Mouse (Mus musculus) left cerebral cortex, adult 18-20 months (tissue): ENCODE data around the gene Aph1c. TPM values are rescaled to one million over a fixed set of nuclear protein-coding genes. Genes with fewer than 3 reads are reported as not detected.
"Not testable (repeated sequence)": the region's sequence is repeated elsewhere in the genome, so short reads cannot be mapped to it uniquely, and the experiment has no call there.

Source experiments
- DNase-seq, 2 experiments: peaks; one replicate each; pipeline ENCODE4 v3.0.0; 2021 to 2022; ENCODE audit warnings: low spot score in 2 of 2, mixed read lengths in 1 of 2
- total RNA-seq, 2 experiments: library from RNA; stranded (reverse); gene quantifications; 2 replicates each; pipeline ENCODE4 v1.2.3; 2021

Gene Aph1c
- total RNA-seq, 2 experiments from 2014 or later: 6.2 to 7.9 TPM

DNA sequence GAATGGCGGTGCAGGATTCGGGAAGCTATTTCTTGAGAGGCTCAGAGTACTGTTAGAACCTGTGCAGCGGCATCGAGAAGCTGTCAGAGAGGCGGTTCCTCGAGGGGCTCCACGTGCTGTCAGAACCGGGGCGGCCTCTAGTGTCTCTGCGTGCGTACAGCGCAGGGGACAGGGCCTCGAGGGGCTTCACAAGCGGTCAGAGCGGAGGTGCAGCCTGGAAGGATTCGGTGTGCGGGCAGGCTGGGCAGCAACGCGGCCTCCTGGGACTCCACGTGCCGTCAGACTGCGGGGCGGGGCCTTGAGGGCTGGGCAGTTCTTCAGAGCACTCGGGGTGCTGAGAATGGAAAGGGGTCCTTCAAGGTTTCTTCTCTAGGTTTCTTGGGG lies 563 bp upstream of the Aph1c start:
- no peak for DNase-seq

DNA sequence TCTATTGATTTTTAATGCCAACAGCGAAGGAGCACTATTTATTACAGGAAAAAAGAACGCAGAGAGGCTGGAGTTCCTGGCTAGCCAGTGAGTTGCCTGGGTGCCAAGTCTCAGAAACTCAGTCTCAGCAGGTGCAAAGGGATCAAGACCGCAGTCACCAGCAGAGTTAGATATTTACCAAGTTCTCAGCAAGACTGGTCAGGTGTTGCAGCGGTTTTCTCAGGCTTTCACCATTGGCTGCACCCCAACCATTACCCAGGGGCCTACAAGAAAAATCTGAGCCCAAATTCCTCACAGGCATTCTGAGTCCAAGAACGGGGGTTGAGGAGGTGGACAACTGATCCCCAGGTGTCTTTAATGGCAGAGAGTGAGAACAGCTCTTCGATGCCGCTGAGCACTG lies 675 bp downstream of the Aph1c start:
- DNase-seq: no peak

DNA sequence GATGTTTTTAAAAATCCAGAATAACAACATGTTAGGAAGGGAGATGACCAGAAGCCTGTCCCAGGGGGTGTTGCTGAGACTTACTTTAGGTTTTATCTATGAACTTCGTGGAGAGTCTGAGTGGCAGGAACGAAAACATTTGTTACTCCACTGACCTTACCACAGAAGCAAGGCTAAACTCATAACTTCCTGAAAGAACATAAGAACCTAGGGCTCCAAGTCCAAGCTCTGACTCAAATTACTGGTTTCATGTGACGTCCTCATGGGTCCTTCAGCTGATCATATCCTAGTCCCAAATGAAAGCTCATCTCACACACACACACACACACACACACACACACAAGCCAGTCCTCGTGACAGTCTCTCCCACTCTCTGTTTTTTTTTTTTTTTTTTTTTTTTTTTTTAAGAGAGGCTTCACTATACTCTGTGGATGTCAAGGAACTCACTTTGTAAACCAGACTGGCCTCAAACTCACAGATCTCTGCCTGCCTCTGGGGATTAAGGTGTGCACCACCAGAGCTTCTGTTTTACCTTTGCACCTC lies 2.1 kb downstream of the Aph1c start:
- no peak for DNase-seq

DNA sequence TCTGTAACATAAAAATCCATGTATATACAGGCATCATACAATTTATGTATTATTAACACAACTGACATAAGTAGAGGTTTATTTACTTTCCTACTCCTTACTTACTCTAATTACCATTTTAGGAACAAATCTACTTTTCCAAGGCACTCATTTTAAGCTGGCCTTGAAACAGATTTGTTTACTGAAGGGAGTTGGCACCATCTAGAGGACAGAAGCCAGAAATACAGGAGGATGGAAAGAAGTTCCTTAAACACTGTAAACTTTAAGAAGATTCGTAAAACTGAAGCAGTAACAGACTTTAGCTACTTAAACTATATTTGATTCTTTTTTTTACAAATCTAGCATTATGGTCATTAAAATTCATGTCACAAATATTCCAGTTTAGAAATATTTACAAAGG lies 8.5 kb downstream of the Aph1c start:
- peak in 1 of 2 experiments; percentile 39 for DNase-seq

DNA sequence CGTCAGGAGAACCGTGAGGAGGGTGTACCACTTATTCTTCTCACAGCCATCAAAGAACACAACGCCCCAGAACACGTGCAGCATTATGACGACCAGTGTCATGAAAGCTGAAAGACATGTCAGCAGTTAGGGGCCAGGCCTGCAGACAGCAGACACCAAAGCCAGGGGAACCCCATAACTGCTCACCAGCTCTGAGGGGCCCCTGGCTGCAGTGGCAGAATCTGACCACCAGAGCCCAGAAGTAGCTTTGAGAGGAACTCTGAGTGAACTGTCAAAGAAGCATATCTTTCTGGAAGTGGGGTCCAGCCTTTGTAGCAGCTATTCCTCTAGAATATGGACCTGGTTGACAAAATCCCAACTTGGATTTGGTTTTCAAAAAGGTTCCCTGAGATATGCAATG lies 12.3 kb downstream of the Aph1c start:
- not testable (repeated sequence) for DNase-seq

DNA sequence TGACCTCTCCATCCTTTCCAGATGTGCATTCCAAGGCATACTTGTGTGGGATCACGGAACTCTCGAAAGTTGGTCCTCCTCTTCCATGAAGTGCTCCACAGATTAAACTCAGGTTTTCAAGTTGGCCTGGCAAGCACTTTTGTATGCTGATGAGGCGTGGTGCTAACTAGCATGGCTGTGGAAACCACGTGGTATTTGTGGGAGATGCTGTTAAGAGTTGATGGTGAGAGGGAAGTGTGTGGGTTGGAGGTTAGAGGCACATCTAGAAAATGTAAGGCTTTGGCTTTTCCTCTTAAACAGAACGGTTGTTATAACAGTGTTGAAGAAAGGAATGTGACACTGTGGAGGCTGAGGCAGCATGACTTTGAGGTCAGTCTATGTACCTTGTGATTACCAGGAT lies 13.5 kb downstream of the Aph1c start:
- no peak for DNase-seq

DNA sequence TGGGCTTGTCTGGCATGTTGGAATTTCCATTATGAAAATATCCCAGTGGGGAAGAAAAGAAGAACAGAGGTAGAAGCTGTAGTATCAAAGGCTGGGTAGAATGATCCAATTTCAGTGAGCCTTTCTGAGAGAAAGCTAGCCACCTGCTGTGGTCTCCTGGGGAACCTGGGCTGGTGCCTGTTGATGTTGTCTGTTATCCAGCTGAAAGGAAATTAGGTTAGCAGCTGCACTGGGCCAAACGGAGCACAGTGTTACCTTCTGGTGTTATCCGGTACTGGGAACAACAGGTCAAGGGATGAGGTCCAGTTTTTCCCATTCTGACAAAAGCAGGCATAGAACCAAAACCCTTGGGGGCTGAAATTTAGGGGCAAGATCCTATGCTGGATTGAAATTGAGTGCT lies 21.1 kb downstream of the Aph1c start:
- DNase-seq: no peak

DNA sequence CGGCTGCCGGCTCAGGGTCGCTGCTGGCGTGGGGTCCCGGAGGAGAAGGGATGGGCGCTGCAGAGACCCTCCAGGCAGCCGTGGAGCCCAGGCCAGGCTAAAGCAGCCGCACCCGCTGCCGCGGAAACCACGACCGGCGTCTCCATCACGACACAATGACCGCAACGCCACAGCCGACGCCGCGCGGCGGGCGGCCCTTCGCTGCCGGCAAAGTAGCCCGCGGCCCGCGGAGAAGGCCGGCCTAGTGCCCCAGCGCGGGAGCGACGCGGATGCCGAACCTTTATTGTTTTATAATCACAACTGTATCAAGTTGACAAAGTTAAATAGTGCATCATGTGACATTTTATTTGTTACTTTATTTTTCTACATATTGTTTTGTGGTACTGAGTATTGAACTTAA lies 28.6 kb downstream of the Aph1c start:
- not testable (repeated sequence) for DNase-seq

DNA sequence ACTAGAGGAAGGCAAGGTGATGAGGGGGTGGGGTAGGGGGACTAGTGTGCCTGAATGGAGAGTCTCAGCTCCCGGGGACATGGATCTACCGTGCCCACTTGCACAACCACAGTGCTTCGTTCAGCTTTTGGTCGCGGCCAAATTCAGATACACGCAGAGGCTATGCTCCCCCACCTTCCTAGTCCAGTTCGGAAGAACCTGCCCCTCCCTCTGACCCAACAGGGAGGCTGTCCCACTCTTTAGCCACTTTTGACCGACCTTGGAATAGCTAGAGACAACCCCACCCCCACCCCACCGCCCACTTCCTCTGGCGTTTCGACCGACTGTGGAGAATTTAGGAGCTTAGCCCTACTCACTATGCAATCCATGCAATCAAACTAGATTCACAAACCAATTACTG lies 32.6 kb downstream of the Aph1c start:
- DNase-seq: no peak

DNA sequence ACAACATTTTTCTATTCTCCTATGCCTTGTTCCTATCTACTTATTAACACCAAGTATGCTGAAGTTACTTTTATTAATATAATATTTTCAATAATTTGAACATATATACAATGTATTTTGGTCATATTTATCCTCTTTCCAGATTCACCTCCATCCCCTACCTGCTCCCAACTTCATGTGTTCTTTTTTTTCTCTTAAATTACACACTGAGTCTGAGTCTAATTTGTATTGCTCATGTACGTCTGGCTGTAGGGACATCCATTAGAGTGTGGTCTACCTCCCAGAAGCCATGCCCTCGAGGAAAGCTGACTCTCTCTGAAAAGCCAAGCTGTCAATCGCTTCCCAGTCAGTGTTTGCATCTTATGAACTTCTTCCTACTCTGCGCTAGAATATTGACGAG lies 37.8 kb downstream of the Aph1c start, which contains the start of gene Gm10647:
TSS of gene Gm10647 (plus strand) at position 301 of the 400 bp plus-strand sequence.
- no peak for DNase-seq

DNA sequence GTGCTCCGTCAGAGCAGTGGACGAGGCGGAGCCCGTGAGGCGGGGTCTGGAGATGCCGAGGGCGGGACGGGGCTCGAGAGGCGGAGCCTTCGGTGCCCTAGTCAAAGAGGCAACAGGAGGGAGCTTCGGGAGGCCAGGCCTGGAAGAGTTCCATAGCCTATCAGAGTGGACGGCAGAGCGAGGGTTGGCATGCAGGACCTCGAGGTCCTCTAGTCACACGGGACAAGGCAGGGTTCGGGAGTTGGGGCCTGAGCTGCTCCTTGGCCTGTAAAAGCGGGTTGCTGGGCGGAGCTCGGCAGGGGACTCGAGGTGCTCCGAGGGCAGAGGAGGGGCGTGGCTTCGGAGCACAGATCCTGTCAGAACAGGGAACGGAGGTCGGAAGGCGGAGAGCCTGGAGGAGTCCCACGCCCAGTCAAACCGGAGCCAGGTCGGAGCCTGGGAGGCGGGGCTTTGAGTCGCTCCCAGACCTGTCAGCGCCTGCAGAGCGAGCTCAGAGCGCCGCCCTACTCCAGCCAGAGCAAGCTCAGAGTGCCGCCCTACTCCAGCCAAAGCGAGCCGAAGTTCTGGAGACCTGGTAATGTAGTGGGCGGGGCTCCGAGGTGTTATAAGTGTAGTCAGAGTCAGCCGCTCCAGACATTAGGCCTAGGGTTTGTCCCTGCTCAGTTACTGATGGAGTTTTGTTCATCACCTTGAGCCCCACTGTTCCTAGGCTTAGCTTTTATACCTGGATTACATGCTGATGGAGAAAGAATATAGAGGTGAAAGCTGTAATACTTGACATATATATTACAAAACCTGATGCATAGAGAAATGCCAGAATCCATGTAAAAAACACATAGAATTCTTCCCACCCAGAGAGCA lies 38.8 kb downstream of the Aph1c start, which contains the start of gene Aph1b:
TSS of gene Aph1b (minus strand) at position 27 of the 861 bp plus-strand sequence.
- DNase-seq: peak; percentile 91 to 96

DNA sequence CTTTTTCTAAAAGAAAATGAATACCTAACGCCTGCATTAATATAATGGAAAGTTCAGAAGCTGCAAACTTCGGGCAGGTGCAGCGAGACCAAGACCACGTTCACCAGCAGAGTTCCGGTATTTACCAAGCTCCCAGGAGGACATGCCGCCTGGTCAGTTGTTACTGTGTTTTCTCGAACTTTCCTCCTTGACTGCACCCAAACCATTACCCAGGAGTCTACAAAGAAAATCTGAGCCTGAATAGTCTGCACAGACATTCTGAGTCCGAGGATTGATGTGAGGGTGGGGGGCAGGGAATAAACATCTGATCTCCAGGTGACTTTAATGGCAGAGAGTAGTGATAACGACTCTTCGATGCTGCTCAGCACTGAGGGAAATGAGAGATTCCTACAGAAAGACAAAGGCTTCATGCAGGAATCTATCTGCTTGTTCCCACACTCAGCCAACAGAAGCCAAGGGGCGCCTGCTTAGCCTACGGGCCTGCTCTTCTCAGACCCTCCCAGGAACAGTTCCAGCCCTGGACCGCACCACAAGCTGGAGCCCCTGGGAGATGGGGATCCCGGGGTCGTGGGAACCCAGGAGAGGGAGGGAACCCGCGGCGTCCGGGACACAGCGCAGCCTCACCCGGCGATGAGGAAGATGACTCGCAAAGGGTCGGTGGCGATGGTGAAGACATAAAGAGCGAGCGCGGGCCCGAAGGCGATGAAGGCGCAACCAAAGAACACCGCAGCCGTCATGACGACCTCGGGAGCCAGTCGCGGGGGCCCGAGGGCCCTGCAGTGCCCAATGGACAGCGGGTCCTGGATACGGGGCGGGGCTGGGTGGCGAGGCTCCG lies 39.7 kb downstream of the Aph1c start:
- DNase-seq: no peak

DNA sequence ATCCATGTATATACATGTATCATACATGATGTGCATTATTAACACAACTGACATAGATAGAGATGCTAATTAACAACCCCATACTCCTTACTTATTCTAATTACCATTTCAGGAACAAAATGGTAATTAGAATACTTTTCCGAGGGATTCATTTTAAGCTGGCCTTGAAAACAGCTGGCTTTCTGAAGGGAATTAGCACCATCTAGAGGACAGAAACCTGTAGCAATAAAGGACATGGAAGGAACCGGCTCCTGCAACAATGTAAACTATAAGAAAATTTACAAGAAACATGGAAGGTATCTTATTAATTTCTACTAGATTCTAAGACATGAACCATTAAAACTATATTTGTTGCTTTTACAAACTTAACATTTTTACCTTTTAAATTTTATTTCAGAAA lies 46.7 kb downstream of the Aph1c start:
- DNase-seq: peak in 1 of 2 experiments; percentile 13

DNA sequence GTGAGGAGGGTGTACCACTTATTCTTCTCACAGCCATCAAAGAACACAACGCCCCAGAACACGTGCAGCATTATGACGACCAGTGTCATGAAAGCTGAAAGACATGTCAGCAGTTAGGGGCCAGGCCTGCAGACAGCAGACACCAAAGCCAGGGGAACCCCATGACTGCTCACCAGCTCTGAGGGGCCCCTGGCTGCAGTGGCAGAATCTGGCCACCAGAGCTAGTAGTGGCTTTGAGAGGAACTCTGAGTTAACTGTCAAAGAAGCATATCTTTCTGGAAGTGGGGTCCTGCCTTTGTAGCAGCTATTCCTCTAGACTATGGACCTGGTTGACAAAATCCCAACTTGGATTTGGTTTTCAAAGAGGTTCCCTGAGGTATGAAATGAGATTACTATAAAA lies 50.0 kb downstream of the Aph1c start:
- DNase-seq: not testable (repeated sequence)

DNA sequence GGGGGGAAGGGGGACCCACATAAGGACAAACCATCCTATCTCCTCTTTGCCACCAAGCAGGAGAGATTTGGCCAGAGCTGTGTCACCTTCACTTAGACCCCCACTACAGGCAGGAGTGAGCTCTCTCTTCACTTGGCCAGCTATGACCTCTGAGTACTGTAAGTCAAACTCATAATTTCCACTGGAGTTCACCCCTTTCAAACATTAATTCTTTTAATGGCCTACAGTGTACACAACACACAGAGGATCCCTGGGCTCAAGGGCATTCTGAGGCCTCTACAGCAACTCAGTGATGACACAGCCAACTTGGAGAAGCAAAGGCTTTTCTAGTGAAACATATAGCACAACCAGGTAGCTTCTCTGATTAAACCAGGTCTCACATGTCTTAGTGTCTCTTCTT lies 63.8 kb downstream of the Aph1c start:
- DNase-seq: no peak

DNA sequence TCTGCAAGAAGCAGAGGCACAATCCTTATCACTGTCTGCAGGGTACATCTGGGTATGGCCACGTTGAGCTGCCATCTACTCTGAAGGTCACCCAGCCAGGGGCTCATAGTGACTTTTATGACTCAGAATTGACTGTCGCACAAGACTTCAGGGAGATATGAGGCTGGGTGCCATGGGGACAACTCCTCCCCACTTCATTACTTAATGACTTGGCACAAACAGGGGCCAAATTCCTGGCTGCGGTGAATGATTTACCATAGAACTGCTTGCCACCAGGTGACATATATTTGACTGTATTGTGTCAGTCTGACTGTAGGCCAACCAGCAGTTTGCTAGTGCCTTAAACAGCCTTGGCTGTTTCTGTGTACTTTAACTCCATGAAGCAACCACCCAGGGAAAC lies 65.3 kb downstream of the Aph1c start:
- no peak for DNase-seq

DNA sequence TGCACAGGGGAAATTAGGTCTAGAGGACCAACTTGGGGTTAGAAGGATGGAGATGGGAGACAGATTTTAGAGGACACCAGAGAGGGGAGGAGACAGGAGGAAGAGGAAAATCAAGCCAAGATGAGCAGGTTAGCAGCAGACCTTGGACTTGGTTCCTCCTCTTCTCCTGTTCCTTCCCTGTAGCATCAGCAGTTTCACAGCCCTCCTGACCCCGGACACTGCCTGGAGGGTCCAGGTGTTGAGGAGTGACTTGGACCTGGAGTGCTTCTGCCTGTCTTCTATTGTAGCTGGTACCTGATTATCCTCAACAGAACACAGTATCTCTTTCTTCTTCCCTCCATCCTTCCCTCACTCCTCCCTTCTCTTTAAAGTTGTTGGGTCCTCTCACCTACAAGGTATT lies 65.8 kb downstream of the Aph1c start:
- DNase-seq: no peak

Other genes starting within 250 kb of the Aph1c start
- gene Usp3, start 241.6 kb downstream of the Aph1c start, total RNA-seq: 10 to 100 TPM; 38.3 to 38.5 TPM
- gene Car12, start 121.0 kb downstream of the Aph1c start, total RNA-seq: 10 to 100 TPM; 15.5 to 20.4 TPM
- gene Aph1b, start 39.2 kb downstream of the Aph1c start, total RNA-seq: 10 to 100 TPM; 22.9 to 23.4 TPM
- under 1 TPM; 0.42 to 0.46 TPM for gene Gm10647, start 37.7 kb downstream of the Aph1c start, total RNA-seq
- 10 to 100 TPM; 34.6 to 38.7 TPM for gene Rab8b, start 85.0 kb upstream of the Aph1c start, total RNA-seq
- gene Rps27l, start 111.4 kb upstream of the Aph1c start, total RNA-seq: 10 to 100 TPM; 34.6 to 37.2 TPM
- 10 to 100 TPM; 17.1 to 18.1 TPM for gene Lactb, start 140.8 kb upstream of the Aph1c start, total RNA-seq
- gene Tpm1, start 214.7 kb upstream of the Aph1c start, total RNA-seq: 100 to 1,000 TPM; 234 to 249 TPM